ENCODE assay signal across 23 mouse cellular contexts in genomic region chr2:93690064-93690930, GRCm38 (mm10). TPM values are rescaled to one million over a fixed set of nuclear protein-coding genes. Genes with fewer than 3 reads are reported as not detected.
DNase-seq lines count a peak whose midpoint lies in the region; ATAC-seq and TF ChIP-seq lines count a peak whose summit lies in the region.
"Had no signal": no experiment of that assay in that cellular context is flagged by ENCODE, and none has a peak within 500 bp of the region (broad histone marks: within the 10 kb centered on the region; RNA-seq: fewer than 3 reads in every experiment).

No protein-coding gene starts in this region.

- TF ChIP-seq POLR2A in kidney, adult 2 months (IDR thresholded peaks at IDR 0.05; ENCODE audit: low read depth, low read length), result no peak

- no peak for ATAC-seq in hindbrain, embryonic 16.5 days
- ATAC-seq: CD4-positive, CD25-positive, alpha-beta regulatory T cell, adult 4 months; forebrain, embryonic 14.5 days; intestine, postnatal 0 days; liver, embryonic 12.5 days had no signal

- no peak overlapping the region for H3K9ac ChIP-seq in hindbrain, embryonic 16.5 days (ENCODE audit: low read depth, low read length)
- H3K9ac ChIP-seq: heart, embryonic 12.5 days; kidney, embryonic 15.5 days; limb, embryonic 12.5 days; liver, embryonic 12.5 days; midbrain, embryonic 12.5 days had no signal

- peak; percentile 31 for DNase-seq in cerebellum, adult 11 months
- peak; percentile 56 for DNase-seq in cerebellum, adult 9-10 months
- peak; percentile 61 for DNase-seq in embryonic facial prominence, embryonic 10.5 days (ENCODE audit: low spot score)
- no peak for DNase-seq in limb, embryonic 10.5 days (ENCODE audit: low spot score)
- no peak for DNase-seq in urinary bladder, adult 18-20 months (ENCODE audit: low spot score in 2 of 2)
- no peak for DNase-seq in kidney, adult 2 months
- DNase-seq: adrenal gland, postnatal 14 days; heart, adult 18-20 months; heart, postnatal 10 days; kidney, postnatal 4 days; lung, adult 18-20 months had no signal

- no peaks in the 10 kb centered on the region for H3K27me3 ChIP-seq in embryonic facial prominence, embryonic 10.5 days (replicated peaks; ENCODE audit: low read depth, poor library complexity, severe bottlenecking)
- H3K27me3 ChIP-seq in limb, embryonic 10.5 days (ENCODE audit: low read depth, poor library complexity, severe bottlenecking), result no peaks in the 10 kb centered on the region
- no peaks in the 10 kb centered on the region for H3K27me3 ChIP-seq in hindbrain, embryonic 16.5 days (replicated peaks; ENCODE audit: control insufficient read depth, insufficient read depth, low read length)
- no peaks in the 10 kb centered on the region for H3K27me3 ChIP-seq in kidney, adult 2 months (replicated peaks; ENCODE audit: control insufficient read depth, insufficient read depth, low read length)
- H3K27me3 ChIP-seq: heart, embryonic 12.5 days; kidney, embryonic 15.5 days; limb, embryonic 12.5 days; liver, embryonic 12.5 days; midbrain, embryonic 12.5 days had no signal

- no peaks in the 10 kb centered on the region for H3K36me3 ChIP-seq in embryonic facial prominence, embryonic 10.5 days (replicated peaks)
- H3K36me3 ChIP-seq in limb, embryonic 10.5 days, result no peaks in the 10 kb centered on the region
- no peaks in the 10 kb centered on the region for H3K36me3 ChIP-seq in hindbrain, embryonic 16.5 days (ENCODE audit: control insufficient read depth, insufficient read depth, low read length)
- no peaks in the 10 kb centered on the region for H3K36me3 ChIP-seq in kidney, adult 2 months (ENCODE audit: control insufficient read depth, insufficient read depth, low read length)
- H3K36me3 ChIP-seq: heart, embryonic 12.5 days; hindbrain, embryonic 10.5 days; midbrain, embryonic 12.5 days had no signal

- peaks cover 52% of the 10 kb centered on the region for H3K4me1 ChIP-seq in embryonic facial prominence, embryonic 10.5 days
- peaks cover 21% of the 10 kb centered on the region for H3K4me1 ChIP-seq in limb, embryonic 10.5 days
- 0 out of 2 replicates have a peak, but pooled peaks cover 3% of the 10 kb centered on the region for H3K4me1 ChIP-seq in hindbrain, embryonic 16.5 days (ENCODE audit: control insufficient read depth, insufficient read depth, low read depth, low read length)
- no peaks in the 10 kb centered on the region for H3K4me1 ChIP-seq in kidney, adult 2 months (ENCODE audit: control insufficient read depth, insufficient read depth, low read length)
- H3K4me1 ChIP-seq: kidney, embryonic 15.5 days; liver, embryonic 12.5 days; midbrain, embryonic 12.5 days had no signal

- WGBS in embryonic facial prominence, embryonic 10.5 days, result 61% methylated on average over 9 of the region's 9 CpGs
- WGBS in limb, embryonic 10.5 days, result 65% methylated on average over 9 of the region's 9 CpGs
- 67% methylated on average over 9 of the region's 9 CpGs for WGBS in hindbrain, embryonic 16.5 days
- 84% methylated on average over 9 of the region's 9 CpGs for WGBS in kidney, adult 2 months

- TF ChIP-seq CTCF in kidney, adult 2 months (conservative IDR thresholded peaks at IDR 0.05; ENCODE audit: insufficient read depth, insufficient read length, low read depth, low read length), result no peak

- H3K27ac ChIP-seq in embryonic facial prominence, embryonic 10.5 days (replicated peaks), result peak overlapping the region; percentile 45
- peak overlapping the region; percentile 27; the same call in 1 of the 2 replicates for H3K27ac ChIP-seq in limb, embryonic 10.5 days
- H3K27ac ChIP-seq in hindbrain, embryonic 16.5 days (ENCODE audit: low read depth, low read length), result no peak overlapping the region
- H3K27ac ChIP-seq in kidney, adult 2 months (ENCODE audit: insufficient read depth, low read depth, low read length), result no peak overlapping the region
- H3K27ac ChIP-seq: hindbrain, embryonic 10.5 days; kidney, embryonic 15.5 days; left cerebral cortex, adult 2 months; limb, embryonic 12.5 days; liver, embryonic 12.5 days; midbrain, embryonic 12.5 days had no signal

- no peak overlapping the region for H3K4me2 ChIP-seq in hindbrain, embryonic 16.5 days (ENCODE audit: low read length)
- H3K4me2 ChIP-seq: heart, embryonic 12.5 days; kidney, embryonic 15.5 days; limb, embryonic 12.5 days; liver, embryonic 12.5 days; midbrain, embryonic 12.5 days had no signal

- H3K4me3 ChIP-seq in embryonic facial prominence, embryonic 10.5 days, result no peak overlapping the region
- H3K4me3 ChIP-seq in limb, embryonic 10.5 days, result no peak overlapping the region
- no peak overlapping the region for H3K4me3 ChIP-seq in hindbrain, embryonic 16.5 days (ENCODE audit: low read length)
- no peak overlapping the region for H3K4me3 ChIP-seq in kidney, adult 2 months (ENCODE audit: insufficient read depth, low read depth, low read length)
- H3K4me3 ChIP-seq: heart, embryonic 12.5 days; hindbrain, embryonic 10.5 days; kidney, embryonic 15.5 days; left cerebral cortex, adult 2 months; limb, embryonic 12.5 days; liver, embryonic 12.5 days; midbrain, embryonic 12.5 days had no signal

- H3K9me3 ChIP-seq in embryonic facial prominence, embryonic 10.5 days, result no peaks in the 10 kb centered on the region
- H3K9me3 ChIP-seq in limb, embryonic 10.5 days (replicated peaks), result no peaks in the 10 kb centered on the region
- H3K9me3 ChIP-seq in hindbrain, embryonic 16.5 days (ENCODE audit: control insufficient read depth, low read length), result no peaks in the 10 kb centered on the region
- H3K9me3 ChIP-seq: heart, embryonic 12.5 days; hindbrain, embryonic 10.5 days; kidney, embryonic 15.5 days; limb, embryonic 12.5 days; liver, embryonic 12.5 days; midbrain, embryonic 12.5 days had no signal

RNA-seq across cellular contexts. Expression of gene Alx4, which starts 48.1 kb away (rescaled TPM):
- 22.4 and 22.7 TPM in 2 replicates for polyA plus RNA-seq in embryonic facial prominence, embryonic 10.5 days (2016; fragmentation: Nextera tagmentation; extraction: Ambion mirVana)
- 12.5 and 14.8 TPM in 2 replicates for polyA plus RNA-seq in limb, embryonic 10.5 days (2016; fragmentation: Nextera tagmentation; extraction: Ambion mirVana)
- polyA plus RNA-seq in hindbrain, embryonic 16.5 days (2015; fragmentation: Nextera tagmentation; extraction: Ambion mirVana), result 0.60 and 0.64 TPM in 2 replicates
- polyA plus RNA-seq in kidney, adult 2 months (2012; rRNA removed), result 0.13 and 0.14 TPM in 2 replicates
- polyA plus RNA-seq: CD4-positive, CD25-positive, alpha-beta regulatory T cell, adult 4 months; intestine, postnatal 0 days; small intestine, adult 2 months had no signal

Comparison
In these comparisons a context has a peak if more than half of its experiments do, and no peak if none do; other contexts are left out.
1. DNase-seq: peak in cerebellum, adult 11 months (single experiment), cerebellum, adult 9-10 months (single experiment) and embryonic facial prominence, embryonic 10.5 days (single experiment); none in limb, embryonic 10.5 days (single experiment), urinary bladder, adult 18-20 months (0 of 2) and kidney, adult 2 months (single experiment).
2. H3K27ac ChIP-seq: peak in embryonic facial prominence, embryonic 10.5 days (single experiment) and limb, embryonic 10.5 days (single experiment); none in hindbrain, embryonic 16.5 days (single experiment) and kidney, adult 2 months (single experiment).